Mouse (Mus musculus): ENCODE data around the gene Armh4.

Armh4 gene

GRCm38 (mm10) chr14:49733950-49734349, 49.2 kb downstream of the Armh4 start:
- no peak for DNase-seq (ENCODE audit: low spot score)

DNA sequence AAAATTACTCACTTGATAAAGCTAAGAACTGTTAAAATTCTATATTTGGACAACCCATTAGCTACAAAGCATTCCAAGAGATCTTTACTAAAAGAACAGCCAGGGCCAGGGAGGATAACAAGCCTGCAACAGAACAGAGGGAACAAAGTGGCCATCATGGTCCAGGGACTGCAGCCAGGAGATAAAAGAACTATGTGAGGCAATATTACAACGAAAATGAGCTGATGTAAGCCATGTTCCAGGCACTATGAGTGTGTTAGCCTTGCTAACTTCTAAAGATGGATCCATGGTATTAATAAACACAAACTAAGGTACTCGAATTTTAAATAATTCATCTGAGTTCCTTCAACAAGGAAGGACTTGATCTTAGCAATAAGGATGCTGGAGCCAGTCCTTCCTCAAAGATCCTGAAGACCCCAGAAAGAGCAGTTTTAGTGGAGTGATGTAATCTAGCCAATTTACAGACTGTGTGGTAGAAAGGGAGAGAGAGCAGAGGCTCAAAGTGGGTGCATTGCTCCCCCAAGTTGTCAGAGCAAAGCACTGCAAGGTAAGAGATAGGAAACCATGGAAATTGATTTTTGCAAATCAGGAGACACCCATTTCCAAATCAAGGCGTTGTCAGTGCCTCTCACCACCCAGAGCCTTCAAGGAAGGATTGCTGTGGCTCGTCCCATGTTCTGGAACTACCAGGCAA, 59.7 kb downstream of the Armh4 start:
- DNase-seq (ENCODE audit: low spot score), result no peak

DNA sequence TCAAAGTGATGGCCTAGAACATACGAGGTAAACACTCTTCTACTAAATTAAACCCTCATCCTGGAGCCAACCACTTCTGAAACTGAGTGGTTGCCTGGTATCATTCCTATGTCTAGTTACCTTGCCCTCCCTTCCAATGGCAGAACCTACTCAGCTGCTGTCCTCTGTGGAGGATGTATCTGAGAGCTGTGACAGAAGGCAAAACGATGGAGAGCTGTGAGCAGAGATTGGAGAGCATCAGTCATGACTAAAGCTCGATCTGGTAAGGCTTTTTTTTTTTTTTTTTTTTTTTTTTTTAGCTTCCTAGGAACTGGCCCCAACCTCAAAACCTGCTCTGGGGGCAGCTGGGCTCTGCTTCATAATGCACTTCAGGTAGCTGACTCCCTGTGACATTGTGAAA, 60.4 kb downstream of the Armh4 start:
- DNase-seq (ENCODE audit: low spot score), result no peak

DNA sequence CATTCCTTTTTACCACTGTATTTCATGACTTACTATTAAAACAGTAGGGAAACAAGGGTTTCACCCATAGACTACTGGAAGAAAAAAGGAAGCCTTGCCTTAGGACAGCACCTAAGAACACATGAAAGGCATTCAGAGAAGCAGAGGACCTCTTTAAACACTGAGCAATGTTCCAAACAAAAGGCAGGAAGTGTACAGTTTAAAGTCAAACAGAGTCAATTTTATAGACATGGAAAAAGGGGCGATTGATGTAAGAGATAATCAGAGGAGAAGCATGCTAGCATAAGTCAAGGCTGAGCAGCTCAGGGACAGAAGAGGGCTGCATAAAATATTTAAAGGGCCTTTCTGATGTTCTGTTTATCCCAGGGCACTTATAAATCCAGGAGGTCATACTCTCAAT, 61.9 kb downstream of the Armh4 start:
- DNase-seq (ENCODE audit: low spot score), result no peak

DNA sequence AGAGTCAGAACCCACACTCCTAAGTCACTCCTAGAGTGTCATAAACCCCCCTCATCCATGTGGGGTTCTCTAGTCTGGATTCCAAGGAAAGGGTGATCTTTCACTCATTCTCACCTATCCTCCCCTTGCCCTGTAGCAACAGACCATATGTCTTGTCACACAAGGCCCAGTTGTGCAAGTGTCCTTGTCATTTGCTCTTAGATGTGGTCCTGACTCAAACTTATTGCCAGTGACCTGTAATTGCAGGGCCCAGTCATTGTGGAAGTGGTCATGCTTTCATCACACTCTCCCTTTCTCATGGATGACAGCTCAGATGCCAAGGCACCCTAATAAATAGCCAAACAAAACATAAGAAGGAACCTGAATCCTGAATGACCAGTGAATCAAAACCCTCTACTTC, 63.5 kb downstream of the Armh4 start:
- DNase-seq (ENCODE audit: low spot score), result no peak

GRCm38 (mm10) chr14:49711016-49711415, 72.2 kb downstream of the Armh4 start:
- no peak for DNase-seq (ENCODE audit: low spot score)

GRCm38 (mm10) chr14:49703432-49704200, 79.6 kb downstream of the Armh4 start:
- DNase-seq (ENCODE audit: low spot score), result no peak

DNA sequence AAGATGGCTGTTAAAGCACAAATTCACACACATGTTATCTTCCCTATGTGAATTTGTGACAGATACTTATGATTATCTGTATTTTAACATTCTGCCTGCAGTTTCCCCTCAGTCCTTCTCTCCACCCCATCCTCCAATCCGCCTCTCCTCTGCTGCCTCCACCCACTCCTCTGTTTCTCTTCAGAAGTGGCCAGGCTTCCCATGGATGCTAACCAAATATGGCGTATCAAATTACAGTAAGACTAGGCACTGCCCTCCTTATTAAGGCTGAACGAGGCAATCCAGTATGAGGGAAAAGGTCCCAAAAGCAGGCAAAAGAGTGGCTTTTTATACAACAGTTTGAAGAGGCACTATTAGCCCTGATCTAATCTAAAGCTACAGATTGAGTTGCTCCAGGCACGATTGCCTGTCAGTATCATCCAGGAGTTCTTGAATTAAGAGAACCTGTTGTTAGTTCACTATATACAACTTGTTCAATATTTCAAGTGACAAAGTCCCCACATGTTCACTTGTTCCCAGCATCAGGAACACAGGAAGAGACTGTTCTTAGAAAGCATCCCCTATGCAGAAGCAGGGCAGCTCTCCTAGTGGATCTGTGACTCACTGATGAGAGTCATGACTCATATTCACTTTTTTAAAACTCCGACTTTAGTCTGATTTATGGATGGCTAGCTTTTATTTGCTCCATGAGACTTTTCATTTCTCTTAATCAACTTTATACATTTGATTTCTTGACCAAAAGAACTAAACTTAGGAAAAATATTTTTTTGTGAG, 103.5 kb downstream of the Armh4 start:
- no peak for DNase-seq (ENCODE audit: low spot score)

DNA sequence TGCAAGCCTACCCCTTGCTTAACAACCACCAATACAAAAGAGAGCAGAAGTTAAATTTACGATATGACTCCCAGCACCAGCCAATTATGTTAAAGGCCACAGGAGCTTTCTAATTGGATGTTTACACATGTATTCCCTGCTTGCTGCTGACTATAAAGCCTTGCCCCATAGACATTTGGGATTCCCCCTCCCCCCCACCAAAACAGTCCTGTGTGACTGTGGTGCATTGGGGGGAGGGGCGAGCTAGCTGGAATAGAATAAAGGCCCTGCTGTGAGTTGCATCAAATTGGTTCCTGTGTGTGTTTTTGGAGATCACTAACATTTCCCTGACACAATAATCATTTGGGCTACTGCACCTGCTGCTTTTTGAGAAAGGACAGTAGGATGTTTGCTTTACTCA, 106.6 kb downstream of the Armh4 start:
- no peak for DNase-seq (ENCODE audit: low spot score)

- DNase-seq (ENCODE audit: low spot score), result no peak
Measured at GRCm38 (mm10) chr14:49660444-49660843, 122.7 kb downstream of the Armh4 start.

DNA sequence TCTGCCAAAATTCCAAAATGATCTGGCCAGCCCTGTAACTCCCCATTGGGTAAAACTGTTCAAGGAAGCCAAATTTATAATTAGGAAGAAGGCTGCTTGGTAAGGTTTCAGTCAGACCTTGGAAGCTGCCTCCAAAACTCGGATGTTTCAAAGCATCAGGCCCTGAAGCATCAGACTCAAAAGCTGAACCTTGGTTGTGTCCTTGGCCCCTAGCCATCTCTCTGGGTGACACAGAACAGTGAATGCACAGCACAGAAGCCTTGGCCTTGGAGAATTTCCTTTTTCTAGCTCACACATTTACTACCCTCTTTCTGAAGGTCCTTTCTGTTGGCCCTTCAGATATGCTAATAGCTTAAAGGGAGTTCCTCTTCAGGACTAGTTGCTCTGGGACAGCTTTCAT, 134.0 kb downstream of the Armh4 start:
- no peak for DNase-seq (ENCODE audit: low spot score)

DNA sequence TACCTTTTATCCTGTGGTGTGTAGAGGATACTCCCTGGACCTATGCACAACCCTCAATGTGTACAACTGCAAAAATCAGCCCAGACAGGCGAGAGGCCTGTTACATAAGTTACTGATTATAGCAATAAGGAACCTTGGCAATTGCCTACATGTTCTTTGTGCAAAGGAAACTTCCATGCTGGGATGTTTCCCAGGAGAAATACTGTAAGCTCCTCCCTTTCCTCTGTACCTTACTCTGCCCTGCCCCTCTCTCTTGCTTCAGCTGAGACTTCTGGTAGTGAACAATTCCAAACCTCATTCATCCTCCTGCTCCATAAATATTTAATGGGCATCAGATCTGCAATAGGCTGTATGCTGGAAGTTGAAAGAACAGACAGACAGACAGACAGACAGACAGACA, 145.8 kb downstream of the Armh4 start:
- no peak for DNase-seq (ENCODE audit: low spot score)

GRCm38 (mm10) chr14:49626055-49626454, 157.1 kb downstream of the Armh4 start:
- no peak for DNase-seq (ENCODE audit: low spot score)
